Mouse (Mus musculus) MN1 (cell line): ENCODE results near the gene Mapk11.

Experiments used
- DNase-seq: peaks from one replicate; pipeline ENCODE4 v3.0.0-alpha.2; 2016; ENCODE audit warnings: low spot score

The Mapk11 gene

GRCm38 (mm10) chr15:89173906-89174214 lies 24.4 kb upstream of the Mapk11 start:
- DNase-seq = peak; percentile 83

- peak; percentile 68 for DNase-seq
Observed at GRCm38 (mm10) chr15:89173024-89173905, 23.8 kb upstream of the Mapk11 start.

- DNase-seq = peak; percentile 34
Observed at GRCm38 (mm10) chr15:89172276-89172935, 23.0 kb upstream of the Mapk11 start.

GRCm38 (mm10) chr15:89171526-89172051 lies 22.2 kb upstream of the Mapk11 start:
- no peak for DNase-seq

GRCm38 (mm10) chr15:89170102-89170501 lies 20.7 kb upstream of the Mapk11 start:
- DNase-seq = no peak

- DNase-seq = peak; percentile 78
Observed at GRCm38 (mm10) chr15:89169431-89169830, 20.0 kb upstream of the Mapk11 start.

GRCm38 (mm10) chr15:89168922-89169321 lies 19.5 kb upstream of the Mapk11 start:
- DNase-seq = no peak

- DNase-seq = no peak
Observed at GRCm38 (mm10) chr15:89165478-89165877, 16.1 kb upstream of the Mapk11 start.

GRCm38 (mm10) chr15:89161397-89161796 lies 12.0 kb upstream of the Mapk11 start:
- no peak for DNase-seq

GRCm38 (mm10) chr15:89158516-89158915 lies 9.1 kb upstream of the Mapk11 start:
- DNase-seq = no peak

GRCm38 (mm10) chr15:89157954-89158353 lies 8.5 kb upstream of the Mapk11 start:
- DNase-seq = peak; percentile 85

GRCm38 (mm10) chr15:89152312-89152711 lies 2.9 kb upstream of the Mapk11 start:
- DNase-seq = peak; percentile 51

- peak; percentile 47 for DNase-seq
Observed at GRCm38 (mm10) chr15:89150041-89150390, 588 bp upstream of the Mapk11 start.

- peak; percentile 36 for DNase-seq
Observed at GRCm38 (mm10) chr15:89148496-89149270, 745 bp downstream of the Mapk11 start.

- peak; percentile 50 for DNase-seq
Observed at GRCm38 (mm10) chr15:89147895-89148294, 1.5 kb downstream of the Mapk11 start.

GRCm38 (mm10) chr15:89147456-89147855 lies 2.0 kb downstream of the Mapk11 start:
- no peak for DNase-seq

- no peak for DNase-seq
Observed at GRCm38 (mm10) chr15:89147024-89147423, 2.4 kb downstream of the Mapk11 start.

- DNase-seq = no peak
Observed at GRCm38 (mm10) chr15:89146537-89146936, 2.9 kb downstream of the Mapk11 start.

- no peak for DNase-seq
Observed at GRCm38 (mm10) chr15:89145813-89146350, 3.5 kb downstream of the Mapk11 start.

- DNase-seq = no peak
Observed at GRCm38 (mm10) chr15:89144965-89145364, 4.5 kb downstream of the Mapk11 start.

- DNase-seq = no peak
Observed at GRCm38 (mm10) chr15:89143134-89143533, 6.3 kb downstream of the Mapk11 start.

- peak; percentile 63 for DNase-seq
Observed at GRCm38 (mm10) chr15:89141905-89142304, 7.5 kb downstream of the Mapk11 start.
